Mouse (Mus musculus) Patski (cell line): ENCODE measurements around the gene Chrna9. TPM values are rescaled to one million over a fixed set of nuclear protein-coding genes. Genes with fewer than 3 reads are reported as not detected.

ENCODE experiments used
- ATAC-seq: fragments of 100-300 bp; one replicate; pipeline ENCODE4 v1.8.0; 2021
- CTCF ChIA-PET: fragments of 350-600 bp; sonication (Branson Sonifier 250); formaldehyde crosslinking; loops from one replicate; lab custom pipeline; 2022; ENCODE audit warnings: inconsistent platforms; lab: Charles Lee
- POLR2A ChIA-PET: fragments of 350-600 bp; sonication (Branson Sonifier 250); formaldehyde crosslinking; loops from one replicate; lab custom pipeline; 2022; ENCODE audit warnings: antibody characterized with exemption, inconsistent platforms; lab: Charles Lee
- DNase-seq: peaks from one replicate; pipeline ENCODE4 v3.0.0-alpha.2; 2011; ENCODE audit warnings: low read depth, low spot score
- H3K27me3 ChIP-seq: fragments of 371-371 bp; one replicate; pipeline ENCODE4 v1.5.1; 2021
- CTCF ChIP-seq: fragments of 100-300 bp; IDR thresholded peaks from one replicate; pipeline ENCODE4 v1.5.1; 2021
- in situ Hi-C: fragments of 300-500 bp; cut with MboI; formaldehyde crosslinking; loops from 3 replicates; pipeline ENCODE4 v1.11.1; 2018; ENCODE audit warnings: low pct_unique_long_range_greater_than_20kb, mixed read lengths
- polyA plus RNA-seq: library from polyadenylated mRNA; unstranded; gene quantifications from one replicate; pipeline ENCODE4 v1.2.3, GENCODE M21; 2021

The Chrna9 gene
- polyA plus RNA-seq, 1 experiment from 2014 or later: not detected

GRCm38 (mm10) chr5:65916930-65917329, 17.8 kb upstream of the Chrna9 start:
- POLR2A ChIA-PET: no interaction called here
- no peaks in the 10 kb centered on the region for H3K27me3 ChIP-seq
- DNase-seq: no peak
- in situ Hi-C loops: no loop called here
- ATAC-seq: no peak
- CTCF ChIA-PET: no interaction called here
- TF ChIP-seq CTCF: no peak

GRCm38 (mm10) chr5:65918601-65919000, 16.1 kb upstream of the Chrna9 start:
- no peaks in the 10 kb centered on the region for H3K27me3 ChIP-seq
- TF ChIP-seq CTCF: no peak
- ChIA-PET CTCF (interaction anchor here (1.0 kb wide), 1 partner anchor 8 kb away, joined by 4 read pairs; no protein-coding TSS in a partner anchor), POLR2A (interaction anchor here (1.7 kb wide), 1 partner anchor 67 kb away, joined by 8 read pairs; no protein-coding TSS in a partner anchor)
- in situ Hi-C loops: no loop called here
- DNase-seq (no peak), ATAC-seq (no peak)

- DNase-seq: no peak
- no peaks in the 10 kb centered on the region for H3K27me3 ChIP-seq
- in situ Hi-C loops: no loop called here
- CTCF ChIA-PET: interaction anchor here (1.0 to 1.9 kb wide), 2 partner anchors 8 to 9 kb away, joined by 4 to 5 read pairs; no protein-coding TSS in a partner anchor
- ATAC-seq: no peak
- TF ChIP-seq CTCF: no peak
- POLR2A ChIA-PET: interaction anchor here (1.7 kb wide), 1 partner anchor 68 kb away, joined by 8 read pairs; no protein-coding TSS in a partner anchor
Measured at GRCm38 (mm10) chr5:65919326-65919725, 15.4 kb upstream of the Chrna9 start.

DNA sequence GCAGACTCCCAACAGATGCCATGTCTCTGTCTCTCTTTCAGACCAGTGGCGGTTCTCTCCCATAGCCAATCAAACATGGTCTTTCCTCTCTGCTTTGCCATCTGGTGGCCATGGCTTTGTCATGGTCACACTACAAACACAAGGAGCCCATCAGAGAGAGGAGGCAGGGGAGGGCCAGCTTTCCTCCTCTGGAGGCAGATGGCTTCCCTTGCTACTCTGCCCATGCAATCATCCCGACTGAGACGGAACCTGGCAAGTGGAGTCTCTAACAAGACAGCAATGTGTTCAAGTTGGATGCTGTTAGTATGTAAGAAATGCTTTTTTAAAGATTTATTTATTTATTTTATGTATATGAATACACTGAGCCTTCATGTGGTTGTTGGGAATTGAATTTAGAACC, 14.8 kb upstream of the Chrna9 start:
- no peak for TF ChIP-seq CTCF
- in situ Hi-C loops: no loop called here
- CTCF ChIA-PET: interaction anchor here (1.9 kb wide), 1 partner anchor 9 kb away, joined by 5 read pairs; no protein-coding TSS in a partner anchor
- H3K27me3 ChIP-seq: no peaks in the 10 kb centered on the region
- DNase-seq (no peak), ATAC-seq (no peak)
- POLR2A ChIA-PET: interaction anchor here (1.7 kb wide), 1 partner anchor 68 kb away, joined by 8 read pairs; no protein-coding TSS in a partner anchor

DNA sequence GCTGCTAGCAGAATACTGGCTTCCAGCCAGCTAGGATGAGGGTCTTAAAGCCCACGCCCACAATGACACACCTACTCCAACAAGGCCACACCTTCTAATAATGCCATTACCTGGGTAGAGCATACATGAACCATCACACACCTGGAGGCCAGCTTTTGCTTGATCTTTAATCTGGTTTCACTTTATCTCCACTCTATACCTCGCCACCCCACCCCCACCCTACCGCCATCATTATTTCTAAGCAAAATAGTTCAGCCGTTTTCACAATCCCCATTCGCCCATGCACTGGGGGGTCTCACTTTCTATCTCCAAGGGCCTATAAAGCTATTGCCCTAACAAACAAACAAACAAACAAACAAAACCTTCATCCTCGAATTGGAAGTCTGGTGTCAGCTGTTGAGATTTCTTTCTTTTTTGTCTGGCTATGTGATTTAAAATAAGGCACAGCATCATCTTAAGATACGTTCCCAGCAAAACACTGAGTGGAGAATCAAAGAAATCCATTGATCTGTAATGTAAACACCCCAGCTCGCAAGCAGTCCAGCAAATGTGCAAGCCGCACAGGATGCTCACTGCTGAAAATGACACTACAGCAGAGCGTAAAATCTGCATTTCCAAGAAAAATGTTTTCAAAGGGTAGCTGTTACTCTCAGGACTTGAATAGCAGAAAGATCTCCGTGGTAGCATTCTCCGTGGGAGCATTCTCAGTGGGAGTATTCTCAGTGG, 13.9 kb upstream of the Chrna9 start:
- ChIA-PET POLR2A (no interaction called here), CTCF (interaction anchor here (1.9 kb wide), 1 partner anchor 10 kb away, joined by 5 read pairs; no protein-coding TSS in a partner anchor)
- no peaks in the 10 kb centered on the region for H3K27me3 ChIP-seq
- TF ChIP-seq CTCF: no peak
- ATAC-seq (no peak), DNase-seq (no peak)
- in situ Hi-C loops: no loop called here

GRCm38 (mm10) chr5:65921477-65922138, 13.1 kb upstream of the Chrna9 start:
- ATAC-seq: no peak
- TF ChIP-seq CTCF: no peak
- ChIA-PET POLR2A (no interaction called here), CTCF (interaction anchor here (1.9 kb wide), 1 partner anchor 11 kb away, joined by 5 read pairs; no protein-coding TSS in a partner anchor)
- in situ Hi-C loops: no loop called here
- DNase-seq: no peak
- H3K27me3 ChIP-seq: no peaks in the 10 kb centered on the region

DNA sequence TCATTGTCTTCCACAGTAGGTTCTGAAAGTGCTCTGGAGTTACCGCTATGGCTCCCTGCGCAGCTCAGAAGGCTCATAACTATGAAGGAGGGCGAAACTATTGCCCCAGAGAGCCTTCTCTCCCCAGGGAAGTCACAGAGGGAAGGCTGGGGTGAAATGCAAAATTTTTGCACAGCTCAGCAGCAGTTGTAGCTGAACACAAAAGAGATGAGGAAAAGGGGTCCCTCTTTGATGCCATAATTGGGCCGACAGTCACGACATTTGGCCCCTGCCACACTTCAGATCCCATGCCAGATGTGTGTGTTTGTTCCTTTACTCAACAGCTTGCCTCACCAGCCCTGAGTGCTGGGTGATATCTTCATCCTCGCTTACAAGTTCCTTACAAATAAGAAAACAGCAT, 8.1 kb upstream of the Chrna9 start:
- POLR2A ChIA-PET: no interaction called here
- H3K27me3 ChIP-seq: no peaks in the 10 kb centered on the region
- CTCF ChIA-PET: interaction anchor here (1.0 to 1.4 kb wide), 2 partner anchors 9 to 16 kb away, joined by 3 read pairs; partner anchors contain the start of gene Chrna9
- ATAC-seq (no peak), DNase-seq (no peak)
- in situ Hi-C loops: loop anchor here (25.0 kb wide), 1 partner anchor 414 kb away; no protein-coding TSS in a partner anchor
- no peak for TF ChIP-seq CTCF

GRCm38 (mm10) chr5:65929162-65929561, 5.6 kb upstream of the Chrna9 start:
- ATAC-seq (no peak), DNase-seq (no peak)
- POLR2A ChIA-PET: no interaction called here
- CTCF ChIA-PET: interaction anchor here (1.6 kb wide), 1 partner anchor 9 kb away, joined by 5 read pairs; no protein-coding TSS in a partner anchor
- in situ Hi-C loops: loop anchor here (25.0 kb wide), 1 partner anchor 417 kb away; no protein-coding TSS in a partner anchor
- H3K27me3 ChIP-seq: no peaks in the 10 kb centered on the region
- no peak for TF ChIP-seq CTCF

DNA sequence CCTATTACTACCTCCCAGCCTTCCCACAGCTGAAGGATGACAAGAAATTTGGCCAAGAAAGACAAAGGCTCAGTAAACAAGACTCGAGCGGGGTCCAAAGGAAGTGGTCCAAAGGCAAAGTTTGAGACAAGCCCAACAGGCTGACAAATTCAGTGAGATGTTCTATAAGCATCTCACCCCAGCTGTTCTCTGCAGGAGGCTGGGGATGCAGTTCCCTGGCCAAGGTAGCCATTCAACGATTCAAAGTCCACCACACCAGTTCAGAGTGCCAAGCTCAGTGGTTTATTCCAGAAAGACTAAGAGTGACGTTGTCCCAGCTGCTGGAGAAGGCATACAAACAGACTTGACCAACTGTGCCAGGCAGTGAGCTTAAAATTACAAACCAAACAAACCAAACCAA, 4.5 kb upstream of the Chrna9 start:
- in situ Hi-C loops: loop anchor here (25.0 kb wide), 1 partner anchor 418 kb away; no protein-coding TSS in a partner anchor

DNA sequence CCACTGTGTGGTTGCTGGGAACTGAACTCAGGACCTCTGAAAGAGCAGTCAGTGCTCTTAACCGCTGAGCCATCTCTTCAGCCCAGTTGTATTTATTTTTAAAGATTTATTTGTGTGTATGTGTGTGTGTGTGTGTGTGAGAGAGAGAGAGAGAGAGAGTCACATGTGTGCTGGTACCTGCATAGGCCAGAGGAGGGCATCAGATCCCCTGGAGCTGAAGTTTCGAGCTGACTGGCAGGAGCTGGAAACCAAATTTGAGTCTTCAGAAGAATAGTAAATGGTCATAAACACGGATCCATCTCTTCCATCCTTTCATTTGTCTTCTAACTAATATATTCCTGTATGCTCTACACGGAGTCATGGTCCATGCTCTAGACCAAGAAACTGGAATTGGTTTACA, 1.5 kb upstream of the Chrna9 start:
- no peak for ATAC-seq
- no peaks in the 10 kb centered on the region for H3K27me3 ChIP-seq
- ChIA-PET CTCF (interaction anchor here (1.7 kb wide), 1 partner anchor 9 kb away, joined by 3 read pairs; no protein-coding TSS in a partner anchor), POLR2A (no interaction called here)
- DNase-seq: no peak
- in situ Hi-C loops: loop anchor here (25.0 kb wide), 1 partner anchor 421 kb away; no protein-coding TSS in a partner anchor
- no peak for TF ChIP-seq CTCF

More for the DNA sequence above, 4.5 kb upstream of the Chrna9 start:
- no peak for TF ChIP-seq CTCF
- ATAC-seq (no peak), DNase-seq (no peak)
- H3K27me3 ChIP-seq: no peaks in the 10 kb centered on the region
- ChIA-PET CTCF (interaction anchor here (2.1 kb wide), 1 partner anchor 106 kb away, joined by 6 read pairs; no protein-coding TSS in a partner anchor), POLR2A (no interaction called here)
